Mouse (Mus musculus): ENCODE results near the gene Gm20388. TPM values are rescaled to one million over a fixed set of nuclear protein-coding genes. Genes with fewer than 3 reads are reported as not detected.

The Gm20388 gene
- total and polyA plus RNA-seq, 2 experiments from 2014 or later = 51.3 TPM; not detected in 1

- Histone ChIP-seq H3K9ac (no peak overlapping the region), H3K4me2 (ENCODE audit: low read depth) (no peak overlapping the region), H3K9me3 (ENCODE audit: low read length) (no peaks in the 10 kb centered on the region), H3K4me3 (ENCODE audit: low read depth, low read length) (no peak overlapping the region), H3K4me1 (ENCODE audit: insufficient read depth) (peaks cover 27% of the 10 kb centered on the region), H3K27ac (ENCODE audit: low read depth, low read length) (no peak overlapping the region), H3K27me3 (ENCODE audit: insufficient read depth, low read length) (no peaks in the 10 kb centered on the region), H3K36me3 (ENCODE audit: insufficient read depth) (no peaks in the 10 kb centered on the region; the same call in 1 of the 2 replicates)
- 88% methylated on average over 6 of the region's 6 CpGs for WGBS
- TF ChIP-seq CTCF (IDR thresholded peaks at IDR 0.05; ENCODE audit: low read depth) = no peak
- ATAC-seq (no peak), DNase-seq (no peak)
Observed at GRCm38 (mm10) chr8:120441637-120442036, 531.0 kb downstream of the Gm20388 start.

DNA sequence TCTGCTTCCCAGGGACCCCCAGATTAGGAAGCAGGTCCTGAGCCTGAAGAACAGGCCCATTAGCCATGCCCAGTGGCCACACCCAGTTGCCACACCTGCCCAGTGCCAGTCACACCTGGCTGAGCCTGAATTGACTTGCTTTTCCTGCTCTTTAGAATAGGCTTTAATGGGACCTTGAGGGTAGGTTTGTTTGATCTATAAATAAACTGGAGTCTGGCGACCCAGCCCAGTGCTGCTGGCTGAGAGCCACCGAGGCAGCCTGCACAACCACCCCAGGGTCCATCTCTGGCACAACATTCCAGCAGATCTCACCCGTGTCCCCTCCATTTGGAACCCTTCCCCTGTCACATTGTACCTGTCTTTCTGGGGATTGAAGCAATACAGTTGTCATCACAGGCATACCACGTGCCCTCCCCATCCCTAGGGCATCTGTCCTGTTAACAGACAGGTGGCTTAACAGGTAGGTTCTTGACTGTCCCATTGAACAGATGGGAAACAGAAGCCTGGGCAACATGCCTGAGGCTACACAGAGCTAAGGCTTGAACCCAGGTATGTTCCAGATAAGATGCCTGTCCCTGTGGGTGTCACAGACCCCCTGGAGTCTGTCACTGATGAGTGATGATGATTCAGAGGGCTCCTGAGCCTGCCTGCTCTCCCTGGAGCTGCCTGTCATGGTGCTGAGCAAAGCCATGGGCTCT is 531.8 kb downstream of the Gm20388 start:
- no peak overlapping the region for H3K4me3 ChIP-seq (ENCODE audit: low read depth, low read length)
- H3K9ac ChIP-seq = no peak overlapping the region
- H3K4me2 ChIP-seq (ENCODE audit: low read depth) = no peak overlapping the region
- no peaks in the 10 kb centered on the region for H3K9me3 ChIP-seq (ENCODE audit: low read length)
- H3K4me1 ChIP-seq (ENCODE audit: insufficient read depth) = peaks cover 24% of the 10 kb centered on the region
- no peak for TF ChIP-seq CTCF (IDR thresholded peaks at IDR 0.05; ENCODE audit: low read depth)
- no peaks in the 10 kb centered on the region for H3K27me3 ChIP-seq (ENCODE audit: insufficient read depth, low read length)
- no peak for ATAC-seq
- DNase-seq = no peak
- no peaks in the 10 kb centered on the region; the same call in 1 of the 2 replicates for H3K36me3 ChIP-seq (ENCODE audit: insufficient read depth)
- WGBS = 54% methylated on average over 4 of the region's 4 CpGs
- no peak overlapping the region for H3K27ac ChIP-seq (ENCODE audit: low read depth, low read length)

GRCm38 (mm10) chr8:120445249-120445648 is 534.6 kb downstream of the Gm20388 start:
- Histone ChIP-seq H3K9me3 (ENCODE audit: low read length) (no peaks in the 10 kb centered on the region), H3K9ac (no peak overlapping the region), H3K4me3 (ENCODE audit: low read depth, low read length) (no peak overlapping the region), H3K4me2 (ENCODE audit: low read depth) (no peak overlapping the region), H3K36me3 (ENCODE audit: insufficient read depth) (no peaks in the 10 kb centered on the region), H3K27me3 (ENCODE audit: insufficient read depth, low read length) (no peaks in the 10 kb centered on the region), H3K4me1 (ENCODE audit: insufficient read depth) (peaks cover 26% of the 10 kb centered on the region), H3K27ac (ENCODE audit: low read depth, low read length) (no peak overlapping the region)
- no peak for TF ChIP-seq CTCF (IDR thresholded peaks at IDR 0.05; ENCODE audit: low read depth)
- DNase-seq (no peak), ATAC-seq (no peak)
- whole genome bisulfite sequencing = 77% methylated on average over 10 of the region's 10 CpGs

DNA sequence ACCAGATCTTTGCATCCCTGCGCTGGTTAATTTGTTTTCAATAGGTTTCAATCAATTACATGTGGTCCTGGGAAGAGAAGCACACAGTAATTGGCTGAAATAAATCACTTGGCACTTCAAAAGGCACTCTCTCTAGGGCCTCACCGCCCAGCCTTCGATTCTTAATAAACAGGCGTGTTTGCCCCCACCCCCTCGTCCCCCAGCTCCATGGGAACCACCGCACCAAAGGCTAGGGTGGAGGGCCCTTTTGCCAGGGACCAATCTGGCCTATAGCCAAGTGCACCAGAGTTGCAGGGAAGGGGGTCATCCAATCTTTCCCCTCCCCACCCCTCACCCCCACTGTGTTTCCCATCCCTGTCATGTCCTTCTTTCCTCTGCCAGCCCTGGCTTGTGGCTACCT is 537.5 kb downstream of the Gm20388 start:
- Histone ChIP-seq H3K9ac (no peak overlapping the region), H3K27me3 (ENCODE audit: insufficient read depth, low read length) (no peaks in the 10 kb centered on the region), H3K4me1 (ENCODE audit: insufficient read depth) (peaks cover 14% of the 10 kb centered on the region; the same call in 1 of the 2 replicates), H3K4me2 (ENCODE audit: low read depth) (no peak overlapping the region), H3K9me3 (ENCODE audit: low read length) (no peaks in the 10 kb centered on the region), H3K4me3 (ENCODE audit: low read depth, low read length) (no peak overlapping the region), H3K27ac (ENCODE audit: low read depth, low read length) (no peak overlapping the region), H3K36me3 (ENCODE audit: insufficient read depth) (no peaks in the 10 kb centered on the region)
- no peak for DNase-seq
- WGBS = 19% methylated on average over 6 of the region's 6 CpGs
- TF ChIP-seq CTCF (IDR thresholded peaks at IDR 0.05; ENCODE audit: low read depth) = no peak
- no peak for ATAC-seq

GRCm38 (mm10) chr8:120449139-120449538 is 538.5 kb downstream of the Gm20388 start:
- Histone ChIP-seq H3K27ac (ENCODE audit: low read depth, low read length) (peak overlapping the region; percentile 54; the same call in 1 of the 2 replicates), H3K36me3 (ENCODE audit: insufficient read depth) (no peaks in the 10 kb centered on the region), H3K9me3 (ENCODE audit: low read length) (no peaks in the 10 kb centered on the region), H3K9ac (no peak overlapping the region), H3K4me1 (ENCODE audit: insufficient read depth) (peaks cover 14% of the 10 kb centered on the region; the same call in 1 of the 2 replicates), H3K4me3 (ENCODE audit: low read depth, low read length) (no peak overlapping the region), H3K27me3 (ENCODE audit: insufficient read depth, low read length) (no peaks in the 10 kb centered on the region), H3K4me2 (ENCODE audit: low read depth) (no peak overlapping the region)
- no peak for TF ChIP-seq CTCF (IDR thresholded peaks at IDR 0.05; ENCODE audit: low read depth)
- ATAC-seq (no peak), DNase-seq (no peak)
- 74% methylated on average over 4 of the region's 4 CpGs for WGBS

- H3K4me1 ChIP-seq (ENCODE audit: insufficient read depth) = peaks cover 14% of the 10 kb centered on the region; the same call in 1 of the 2 replicates
- ATAC-seq (peak; percentile 80), DNase-seq (peak; percentile 71)
- no peaks in the 10 kb centered on the region for H3K9me3 ChIP-seq (ENCODE audit: low read length)
- H3K27me3 ChIP-seq (ENCODE audit: insufficient read depth, low read length) = no peaks in the 10 kb centered on the region
- H3K36me3 ChIP-seq (ENCODE audit: insufficient read depth) = no peaks in the 10 kb centered on the region
- WGBS = 14% methylated on average over 17 of the region's 17 CpGs
- H3K4me3 ChIP-seq (ENCODE audit: low read depth, low read length) = no peak overlapping the region
- H3K27ac ChIP-seq (ENCODE audit: low read depth, low read length) = peak overlapping the region; percentile 66
- H3K4me2 ChIP-seq (ENCODE audit: low read depth) = no peak overlapping the region
- no peak for TF ChIP-seq CTCF (IDR thresholded peaks at IDR 0.05; ENCODE audit: low read depth)
- peak overlapping the region; percentile 18; the same call in 1 of the 2 replicates for H3K9ac ChIP-seq
Observed at GRCm38 (mm10) chr8:120449608-120450031, 539.0 kb downstream of the Gm20388 start.

DNA sequence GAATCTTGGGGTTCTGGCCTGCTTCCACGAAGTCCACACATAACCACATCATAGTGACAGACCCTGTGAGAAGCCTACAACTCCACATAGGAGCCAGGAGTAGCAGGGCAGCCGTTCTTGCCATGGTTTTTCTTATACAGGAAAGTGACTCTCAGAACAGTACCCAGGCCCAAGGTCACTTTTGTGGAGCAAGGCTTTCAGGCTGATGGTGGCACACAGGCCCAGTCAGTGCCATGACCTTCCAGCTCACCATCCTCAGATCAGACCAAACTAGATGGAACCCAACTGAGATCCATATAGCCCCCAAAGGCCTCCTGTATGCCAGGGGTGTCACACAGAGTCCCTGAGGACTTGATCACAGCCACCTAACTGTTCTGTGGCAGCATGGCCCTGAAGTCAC is 541.5 kb downstream of the Gm20388 start:
- no peak overlapping the region for H3K9ac ChIP-seq
- no peak for TF ChIP-seq CTCF (IDR thresholded peaks at IDR 0.05; ENCODE audit: low read depth)
- ATAC-seq (no peak), DNase-seq (no peak)
- no peaks in the 10 kb centered on the region for H3K27me3 ChIP-seq (ENCODE audit: insufficient read depth, low read length)
- no peaks in the 10 kb centered on the region for H3K36me3 ChIP-seq (ENCODE audit: insufficient read depth)
- H3K4me2 ChIP-seq (ENCODE audit: low read depth) = no peak overlapping the region
- WGBS = 91% methylated on average over 2 of the region's 2 CpGs
- no peak overlapping the region for H3K27ac ChIP-seq (ENCODE audit: low read depth, low read length)
- no peaks in the 10 kb centered on the region for H3K9me3 ChIP-seq (ENCODE audit: low read length)
- peaks cover 14% of the 10 kb centered on the region; the same call in 1 of the 2 replicates for H3K4me1 ChIP-seq (ENCODE audit: insufficient read depth)
- H3K4me3 ChIP-seq (ENCODE audit: low read depth, low read length) = no peak overlapping the region

All from forebrain, postnatal 0 days (tissue).